Mouse (Mus musculus): ENCODE data around the gene Patl2. TPM values are rescaled to one million over a fixed set of nuclear protein-coding genes. Genes with fewer than 3 reads are reported as not detected.

Gene Patl2
- total and polyA plus RNA-seq, 2 experiments from 2014 or later: 0.05 TPM; not detected in 1

- DNase-seq (ENCODE audit: low spot score) (no peak), ATAC-seq (ENCODE audit: insufficient read depth, low read depth) (no peak)
- no peak overlapping the region for H3K27ac ChIP-seq (ENCODE audit: low read depth)
- TF ChIP-seq EP300 (IDR thresholded peaks at IDR 0.05; ENCODE audit: low read depth) (no peak), CTCF (IDR thresholded peaks at IDR 0.05; ENCODE audit: low read depth) (no peak)
- no peak overlapping the region for H3K9ac ChIP-seq (replicated peaks; ENCODE audit: low read depth, low read length)
- H3K27me3 ChIP-seq (ENCODE audit: control insufficient read depth, insufficient read depth, low read length): no peaks in the 10 kb centered on the region
- no peak overlapping the region for H3K4me3 ChIP-seq (ENCODE audit: low read depth, low read length)
- no peak overlapping the region for H3K4me2 ChIP-seq (ENCODE audit: low read depth, low read length)
- no peaks in the 10 kb centered on the region for H3K36me3 ChIP-seq (replicated peaks; ENCODE audit: control insufficient read depth, insufficient read depth, low read length)
- H3K4me1 ChIP-seq (ENCODE audit: control insufficient read depth, insufficient read depth): peaks cover 11% of the 10 kb centered on the region; the same call in 1 of the 2 replicates
- no peaks in the 10 kb centered on the region for H3K9me3 ChIP-seq (replicated peaks; ENCODE audit: control insufficient read depth, low read length)
- WGBS: 83% methylated on average over 9 of the region's 9 CpGs
Measured at GRCm38 (mm10) chr2:122231616-122232015, 45.6 kb upstream of the Patl2 start.

GRCm38 (mm10) chr2:122230395-122230794 is 44.4 kb upstream of the Patl2 start:
- ATAC-seq (ENCODE audit: insufficient read depth, low read depth): no peak
- H3K27ac ChIP-seq (ENCODE audit: low read depth): no peak overlapping the region
- no peak overlapping the region for H3K9ac ChIP-seq (replicated peaks; ENCODE audit: low read depth, low read length)
- 84% methylated on average over 6 of the region's 6 CpGs for WGBS
- H3K36me3 ChIP-seq (replicated peaks; ENCODE audit: control insufficient read depth, insufficient read depth, low read length): no peaks in the 10 kb centered on the region
- no peak overlapping the region for H3K4me3 ChIP-seq (ENCODE audit: low read depth, low read length)
- H3K9me3 ChIP-seq (replicated peaks; ENCODE audit: control insufficient read depth, low read length): no peaks in the 10 kb centered on the region
- no peak overlapping the region for H3K4me2 ChIP-seq (ENCODE audit: low read depth, low read length)
- H3K4me1 ChIP-seq (ENCODE audit: control insufficient read depth, insufficient read depth): peaks cover 4% of the 10 kb centered on the region; the same call in 1 of the 2 replicates
- TF ChIP-seq EP300 (IDR thresholded peaks at IDR 0.05; ENCODE audit: low read depth) (no peak), CTCF (IDR thresholded peaks at IDR 0.05; ENCODE audit: low read depth) (no peak)
- no peaks in the 10 kb centered on the region for H3K27me3 ChIP-seq (ENCODE audit: control insufficient read depth, insufficient read depth, low read length)
- DNase-seq (ENCODE audit: low spot score): no peak

- H3K9ac ChIP-seq (replicated peaks; ENCODE audit: low read depth, low read length): no peak overlapping the region
- H3K36me3 ChIP-seq (replicated peaks; ENCODE audit: control insufficient read depth, insufficient read depth, low read length): no peaks in the 10 kb centered on the region
- DNase-seq (ENCODE audit: low spot score) (no peak), ATAC-seq (ENCODE audit: insufficient read depth, low read depth) (no peak)
- H3K4me2 ChIP-seq (ENCODE audit: low read depth, low read length): no peak overlapping the region
- no peaks in the 10 kb centered on the region for H3K4me1 ChIP-seq (ENCODE audit: control insufficient read depth, insufficient read depth)
- no peak overlapping the region for H3K4me3 ChIP-seq (ENCODE audit: low read depth, low read length)
- no peak for TF ChIP-seq CTCF (IDR thresholded peaks at IDR 0.05; ENCODE audit: low read depth)
- TF ChIP-seq EP300 (IDR thresholded peaks at IDR 0.05; ENCODE audit: low read depth): no peak
- no peak overlapping the region for H3K27ac ChIP-seq (ENCODE audit: low read depth)
- no peaks in the 10 kb centered on the region for H3K9me3 ChIP-seq (replicated peaks; ENCODE audit: control insufficient read depth, low read length)
- no peaks in the 10 kb centered on the region for H3K27me3 ChIP-seq (ENCODE audit: control insufficient read depth, insufficient read depth, low read length)
Measured at GRCm38 (mm10) chr2:122223654-122224053, 37.7 kb upstream of the Patl2 start.

- Histone ChIP-seq H3K9me3 (replicated peaks; ENCODE audit: control insufficient read depth, low read length) (no peaks in the 10 kb centered on the region), H3K4me3 (ENCODE audit: low read depth, low read length) (no peak overlapping the region), H3K27ac (ENCODE audit: low read depth) (no peak overlapping the region), H3K9ac (replicated peaks; ENCODE audit: low read depth, low read length) (no peak overlapping the region), H3K36me3 (replicated peaks; ENCODE audit: control insufficient read depth, insufficient read depth, low read length) (no peaks in the 10 kb centered on the region), H3K4me2 (ENCODE audit: low read depth, low read length) (no peak overlapping the region), H3K4me1 (ENCODE audit: control insufficient read depth, insufficient read depth) (no peaks in the 10 kb centered on the region), H3K27me3 (ENCODE audit: control insufficient read depth, insufficient read depth, low read length) (no peaks in the 10 kb centered on the region)
- no peak for ATAC-seq (ENCODE audit: insufficient read depth, low read depth)
- 64% methylated on average over 5 of the region's 5 CpGs for WGBS
- TF ChIP-seq EP300 (IDR thresholded peaks at IDR 0.05; ENCODE audit: low read depth) (no peak), CTCF (IDR thresholded peaks at IDR 0.05; ENCODE audit: low read depth) (no peak)
- no peak for DNase-seq (ENCODE audit: low spot score)
Measured at GRCm38 (mm10) chr2:122222272-122222671, 36.3 kb upstream of the Patl2 start.

GRCm38 (mm10) chr2:122221798-122222197 is 35.8 kb upstream of the Patl2 start:
- 19% methylated on average over 5 of the region's 5 CpGs for WGBS
- no peak overlapping the region for H3K9ac ChIP-seq (replicated peaks; ENCODE audit: low read depth, low read length)

GRCm38 (mm10) chr2:122221378-122221777 is 35.4 kb upstream of the Patl2 start:
- TF ChIP-seq EP300 (IDR thresholded peaks at IDR 0.05; ENCODE audit: low read depth) (no peak), CTCF (IDR thresholded peaks at IDR 0.05; ENCODE audit: low read depth) (no peak)
- Histone ChIP-seq H3K4me1 (ENCODE audit: control insufficient read depth, insufficient read depth) (no peaks in the 10 kb centered on the region), H3K27me3 (ENCODE audit: control insufficient read depth, insufficient read depth, low read length) (no peaks in the 10 kb centered on the region), H3K36me3 (replicated peaks; ENCODE audit: control insufficient read depth, insufficient read depth, low read length) (no peaks in the 10 kb centered on the region), H3K9ac (replicated peaks; ENCODE audit: low read depth, low read length) (no peak overlapping the region), H3K4me3 (ENCODE audit: low read depth, low read length) (no peak overlapping the region), H3K27ac (ENCODE audit: low read depth) (no peak overlapping the region), H3K9me3 (replicated peaks; ENCODE audit: control insufficient read depth, low read length) (no peaks in the 10 kb centered on the region), H3K4me2 (ENCODE audit: low read depth, low read length) (no peak overlapping the region)
- WGBS: 21% methylated on average over 4 of the region's 4 CpGs
- DNase-seq (ENCODE audit: low spot score) (no peak), ATAC-seq (ENCODE audit: insufficient read depth, low read depth) (no peak)

More at GRCm38 (mm10) chr2:122221798-122222197, 35.8 kb upstream of the Patl2 start:
- H3K27ac ChIP-seq (ENCODE audit: low read depth): no peak overlapping the region
- no peak for ATAC-seq (ENCODE audit: insufficient read depth, low read depth)
- H3K4me1 ChIP-seq (ENCODE audit: control insufficient read depth, insufficient read depth): no peaks in the 10 kb centered on the region
- no peaks in the 10 kb centered on the region for H3K36me3 ChIP-seq (replicated peaks; ENCODE audit: control insufficient read depth, insufficient read depth, low read length)
- no peak overlapping the region for H3K4me2 ChIP-seq (ENCODE audit: low read depth, low read length)
- TF ChIP-seq EP300 (IDR thresholded peaks at IDR 0.05; ENCODE audit: low read depth): no peak
- TF ChIP-seq CTCF (IDR thresholded peaks at IDR 0.05; ENCODE audit: low read depth): no peak
- no peak overlapping the region for H3K4me3 ChIP-seq (ENCODE audit: low read depth, low read length)
- H3K27me3 ChIP-seq (ENCODE audit: control insufficient read depth, insufficient read depth, low read length): no peaks in the 10 kb centered on the region
- H3K9me3 ChIP-seq (replicated peaks; ENCODE audit: control insufficient read depth, low read length): no peaks in the 10 kb centered on the region
- no peak for DNase-seq (ENCODE audit: low spot score)

Data from heart, postnatal 0 days (tissue).